Mouse (Mus musculus) cortical plate, adult 2 months (tissue): ENCODE measurements around the gene Svs4.

ENCODE experiments used
- CTCF ChIP-seq: fragments of 200-500 bp; IDR thresholded peaks from 2 replicates; pipeline ENCODE4 v1.5.1; 2011; ENCODE audit warnings: mild to moderate bottlenecking, control low read depth, low read length; ENCODE audit not compliant: insufficient read depth; ENCODE audit errors: extremely low read depth
- POLR2A ChIP-seq: fragments of 200-500 bp; IDR thresholded peaks from 2 replicates; pipeline ENCODE4 v1.6.1; 2011; ENCODE audit warnings: mild to moderate bottlenecking, low read length, control low read depth; ENCODE audit not compliant: insufficient read depth; ENCODE audit errors: extremely low read depth

GRCm38 (mm10) chr2:164312599-164312998 is 34.3 kb upstream of the Svs4 start:
- TF ChIP-seq POLR2A (no peak), CTCF (no peak)
